Mouse (Mus musculus): ENCODE data around the gene Bnip3. TPM values are rescaled to one million over a fixed set of nuclear protein-coding genes. Genes with fewer than 3 reads are reported as not detected.

Bnip3 gene
- polyA plus RNA-seq, 1 experiment: 69.2 TPM

DNA sequence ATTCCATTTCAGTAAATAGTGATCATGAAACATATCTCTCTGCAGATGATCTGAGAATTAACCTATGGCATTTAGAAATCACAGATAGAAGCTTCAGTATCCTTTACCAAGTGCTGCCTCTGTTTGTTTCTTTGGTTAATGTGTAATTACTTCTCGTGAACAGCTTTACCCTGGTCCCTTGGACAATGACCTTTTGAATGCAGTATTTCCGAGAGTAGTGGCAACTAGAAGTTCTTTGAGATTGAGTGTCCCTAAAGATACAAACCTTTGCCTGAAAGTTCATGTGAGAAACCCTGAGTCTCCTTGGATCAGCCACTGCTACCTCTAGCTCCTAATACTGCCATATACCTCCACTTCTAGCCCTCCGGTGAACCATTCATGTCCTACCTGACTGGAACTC is 36.4 kb downstream of the Bnip3 start:
- H3K27ac ChIP-seq (ENCODE audit: insufficient read depth, low read depth, low read length): peak overlapping the region; percentile 11
- peak; percentile 82 for DNase-seq
- peaks cover 8% of the 10 kb centered on the region; the same call in 1 of the 2 replicates for H3K4me1 ChIP-seq (ENCODE audit: control insufficient read depth, insufficient read depth, low read length)
- H3K4me3 ChIP-seq (ENCODE audit: insufficient read depth, low read depth, low read length): no peak overlapping the region
- peaks cover 4% of the 10 kb centered on the region for H3K36me3 ChIP-seq (ENCODE audit: control insufficient read depth, insufficient read depth, low read length)
- 55% methylated on average over 3 of the region's 3 CpGs for WGBS
- no peaks in the 10 kb centered on the region for H3K27me3 ChIP-seq (replicated peaks; ENCODE audit: control insufficient read depth, insufficient read depth, low read length)
- TF ChIP-seq POLR2A (IDR thresholded peaks at IDR 0.05; ENCODE audit: low read depth, low read length) (no peak), CTCF (conservative IDR thresholded peaks at IDR 0.05; ENCODE audit: insufficient read depth, insufficient read length, low read depth, low read length) (no peak)

DNA sequence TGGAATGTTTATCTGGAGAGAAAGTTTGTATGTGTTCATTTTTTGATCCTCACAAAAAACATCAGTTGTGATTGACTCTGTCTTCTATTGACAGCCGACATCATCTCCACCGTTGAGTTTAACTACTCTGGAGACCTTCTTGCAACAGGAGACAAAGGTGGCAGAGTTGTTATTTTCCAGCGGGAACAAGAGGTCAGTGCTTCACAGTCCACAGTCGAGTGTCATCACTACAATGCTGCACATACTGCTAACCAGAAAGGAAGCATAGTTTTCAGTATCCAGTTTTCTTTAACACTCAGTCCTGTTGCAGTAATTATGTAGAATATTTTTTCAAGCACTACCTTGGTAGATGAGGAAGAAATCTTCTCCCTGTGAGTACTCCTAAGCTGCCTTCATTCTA is 41.0 kb downstream of the Bnip3 start:
- no peak for DNase-seq
- WGBS: 72% methylated on average over 4 of the region's 4 CpGs
- H3K4me3 ChIP-seq (ENCODE audit: insufficient read depth, low read depth, low read length): no peak overlapping the region
- H3K36me3 ChIP-seq (ENCODE audit: control insufficient read depth, insufficient read depth, low read length): no peaks in the 10 kb centered on the region; the same call in none of the 2 replicates
- H3K4me1 ChIP-seq (ENCODE audit: control insufficient read depth, insufficient read depth, low read length): peaks cover 11% of the 10 kb centered on the region; the same call in 1 of the 2 replicates
- no peak overlapping the region for H3K27ac ChIP-seq (ENCODE audit: insufficient read depth, low read depth, low read length)
- no peak for TF ChIP-seq CTCF (conservative IDR thresholded peaks at IDR 0.05; ENCODE audit: insufficient read depth, insufficient read length, low read depth, low read length)
- TF ChIP-seq POLR2A (IDR thresholded peaks at IDR 0.05; ENCODE audit: low read depth, low read length): no peak
- no peaks in the 10 kb centered on the region for H3K27me3 ChIP-seq (replicated peaks; ENCODE audit: control insufficient read depth, insufficient read depth, low read length)

DNA sequence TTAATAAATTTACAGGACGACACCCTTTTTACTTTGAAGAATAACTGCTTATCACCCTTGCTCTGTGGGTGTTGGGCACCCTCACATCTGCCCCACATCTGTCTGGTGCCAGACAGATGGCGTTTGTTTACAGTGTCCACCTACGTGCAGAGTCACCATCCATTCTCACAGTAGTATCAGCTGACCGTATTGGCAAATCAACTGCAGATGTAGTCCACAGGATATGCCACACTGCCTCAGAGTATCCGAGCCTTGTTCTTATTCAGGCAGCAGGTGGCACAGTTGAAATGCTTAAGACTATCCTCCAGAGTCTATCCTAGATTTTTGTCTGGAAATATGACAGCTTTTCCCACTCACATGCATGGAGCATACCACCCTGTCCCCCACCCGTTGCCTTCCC is 42.0 kb downstream of the Bnip3 start:
- peaks cover 5% of the 10 kb centered on the region; the same call in 1 of the 2 replicates for H3K4me1 ChIP-seq (ENCODE audit: control insufficient read depth, insufficient read depth, low read length)
- no peak for DNase-seq
- H3K27ac ChIP-seq (ENCODE audit: insufficient read depth, low read depth, low read length): no peak overlapping the region
- WGBS: 68% methylated on average over 6 of the region's 6 CpGs
- no peak for TF ChIP-seq POLR2A (IDR thresholded peaks at IDR 0.05; ENCODE audit: low read depth, low read length)
- TF ChIP-seq CTCF (conservative IDR thresholded peaks at IDR 0.05; ENCODE audit: insufficient read depth, insufficient read length, low read depth, low read length): no peak; the same call in 1 of the 2 replicates
- no peaks in the 10 kb centered on the region for H3K27me3 ChIP-seq (replicated peaks; ENCODE audit: control insufficient read depth, insufficient read depth, low read length)
- no peaks in the 10 kb centered on the region; the same call in none of the 2 replicates for H3K36me3 ChIP-seq (ENCODE audit: control insufficient read depth, insufficient read depth, low read length)
- H3K4me3 ChIP-seq (ENCODE audit: insufficient read depth, low read depth, low read length): no peak overlapping the region

DNA sequence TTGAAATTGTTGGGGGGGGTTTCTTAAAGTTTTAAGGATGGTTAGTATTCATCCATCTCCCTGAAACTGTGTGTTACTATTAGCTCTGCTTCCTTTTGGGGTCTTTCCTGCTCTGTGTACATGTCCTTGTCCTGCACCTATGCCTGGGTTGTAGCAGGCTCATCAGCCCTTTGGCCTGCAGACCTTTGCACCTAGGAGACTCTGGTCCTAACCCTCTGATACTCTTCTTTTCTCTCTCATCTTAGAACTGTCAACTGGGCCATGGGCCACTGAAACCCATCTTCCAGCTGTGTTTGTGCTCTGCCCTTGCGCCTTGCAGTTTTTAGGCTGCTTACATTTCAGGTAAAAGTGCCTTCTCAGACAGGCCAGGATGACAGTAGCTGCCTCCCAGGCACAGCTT is 44.5 kb downstream of the Bnip3 start:
- peak; percentile 28 for DNase-seq
- no peak for TF ChIP-seq POLR2A (IDR thresholded peaks at IDR 0.05; ENCODE audit: low read depth, low read length)
- no peak for TF ChIP-seq CTCF (conservative IDR thresholded peaks at IDR 0.05; ENCODE audit: insufficient read depth, insufficient read length, low read depth, low read length)
- no peaks in the 10 kb centered on the region for H3K36me3 ChIP-seq (ENCODE audit: control insufficient read depth, insufficient read depth, low read length)
- H3K4me3 ChIP-seq (ENCODE audit: insufficient read depth, low read depth, low read length): no peak overlapping the region
- no peaks in the 10 kb centered on the region for H3K27me3 ChIP-seq (replicated peaks; ENCODE audit: control insufficient read depth, insufficient read depth, low read length)
- peaks cover 4% of the 10 kb centered on the region; the same call in 1 of the 2 replicates for H3K4me1 ChIP-seq (ENCODE audit: control insufficient read depth, insufficient read depth, low read length)
- 97% methylated on average over 1 of the region's 1 CpGs for WGBS
- H3K27ac ChIP-seq (ENCODE audit: insufficient read depth, low read depth, low read length): no peak overlapping the region

DNA sequence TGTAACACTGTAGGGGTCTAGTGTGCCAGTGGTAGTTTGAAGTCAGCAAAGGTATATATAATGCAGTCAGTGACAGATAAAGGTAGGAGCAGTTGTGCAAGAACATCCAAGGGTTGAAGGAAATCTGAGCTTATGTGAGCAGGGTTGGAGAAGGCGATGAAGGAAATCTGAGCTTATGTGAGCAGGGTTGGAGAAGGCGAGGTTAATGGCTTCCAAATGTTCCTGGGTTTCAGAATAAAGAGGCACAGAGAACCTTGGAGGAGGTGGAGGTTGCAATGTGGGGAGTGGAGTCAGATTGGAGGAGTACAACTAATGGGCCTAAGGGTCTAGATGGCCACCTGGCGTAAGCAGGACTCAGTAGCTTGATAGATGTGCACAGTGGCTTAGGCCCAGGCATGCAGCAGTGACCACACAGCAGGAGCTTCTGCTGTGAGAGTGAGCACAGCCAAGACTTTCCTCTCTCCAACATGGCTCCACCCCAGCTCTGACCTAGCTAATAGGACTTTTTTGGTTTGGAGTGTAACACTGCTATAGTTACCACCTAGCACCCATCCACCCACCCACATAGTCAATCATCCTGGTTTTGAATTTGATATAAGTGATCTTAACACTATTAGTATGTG is 45.3 kb downstream of the Bnip3 start:
- Histone ChIP-seq H3K36me3 (ENCODE audit: control insufficient read depth, insufficient read depth, low read length) (no peaks in the 10 kb centered on the region), H3K27ac (ENCODE audit: insufficient read depth, low read depth, low read length) (no peak overlapping the region), H3K27me3 (replicated peaks; ENCODE audit: control insufficient read depth, insufficient read depth, low read length) (no peaks in the 10 kb centered on the region), H3K4me3 (ENCODE audit: insufficient read depth, low read depth, low read length) (no peak overlapping the region), H3K4me1 (ENCODE audit: control insufficient read depth, insufficient read depth, low read length) (peaks cover 4% of the 10 kb centered on the region; the same call in 1 of the 2 replicates)
- DNase-seq: no peak
- TF ChIP-seq CTCF (conservative IDR thresholded peaks at IDR 0.05; ENCODE audit: insufficient read depth, insufficient read length, low read depth, low read length): no peak
- no peak for TF ChIP-seq POLR2A (IDR thresholded peaks at IDR 0.05; ENCODE audit: low read depth, low read length)
- 94% methylated on average over 3 of the region's 3 CpGs for WGBS

DNA sequence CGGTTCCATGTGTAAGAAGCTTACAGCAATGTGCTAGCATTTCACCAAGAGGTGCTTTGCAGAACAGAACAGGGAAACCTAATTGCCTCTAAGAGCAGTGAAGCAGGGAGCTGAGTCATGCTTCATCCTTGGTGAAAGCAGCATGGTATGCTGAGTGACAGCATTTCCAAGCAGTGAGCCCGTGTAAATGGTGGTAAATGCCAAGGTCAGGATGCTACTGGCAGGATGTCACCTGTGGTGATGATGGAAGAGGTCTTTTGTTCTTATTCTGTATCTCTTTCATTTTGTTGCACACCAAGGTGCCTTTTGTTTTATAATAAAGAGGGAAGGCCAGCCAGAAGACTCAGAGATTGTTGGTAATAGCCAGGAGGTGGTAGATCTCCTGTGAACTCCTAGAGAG is 52.6 kb downstream of the Bnip3 start:
- no peak for DNase-seq
- no peak overlapping the region for H3K4me3 ChIP-seq (ENCODE audit: insufficient read depth, low read depth, low read length)
- WGBS: 41% methylated on average over 2 of the region's 2 CpGs
- no peaks in the 10 kb centered on the region for H3K36me3 ChIP-seq (ENCODE audit: control insufficient read depth, insufficient read depth, low read length)
- TF ChIP-seq CTCF (conservative IDR thresholded peaks at IDR 0.05; ENCODE audit: insufficient read depth, insufficient read length, low read depth, low read length) (no peak), POLR2A (IDR thresholded peaks at IDR 0.05; ENCODE audit: low read depth, low read length) (no peak)
- peaks cover 14% of the 10 kb centered on the region for H3K4me1 ChIP-seq (ENCODE audit: control insufficient read depth, insufficient read depth, low read length)
- H3K27me3 ChIP-seq (replicated peaks; ENCODE audit: control insufficient read depth, insufficient read depth, low read length): no peaks in the 10 kb centered on the region
- no peak overlapping the region for H3K27ac ChIP-seq (ENCODE audit: insufficient read depth, low read depth, low read length)

DNA sequence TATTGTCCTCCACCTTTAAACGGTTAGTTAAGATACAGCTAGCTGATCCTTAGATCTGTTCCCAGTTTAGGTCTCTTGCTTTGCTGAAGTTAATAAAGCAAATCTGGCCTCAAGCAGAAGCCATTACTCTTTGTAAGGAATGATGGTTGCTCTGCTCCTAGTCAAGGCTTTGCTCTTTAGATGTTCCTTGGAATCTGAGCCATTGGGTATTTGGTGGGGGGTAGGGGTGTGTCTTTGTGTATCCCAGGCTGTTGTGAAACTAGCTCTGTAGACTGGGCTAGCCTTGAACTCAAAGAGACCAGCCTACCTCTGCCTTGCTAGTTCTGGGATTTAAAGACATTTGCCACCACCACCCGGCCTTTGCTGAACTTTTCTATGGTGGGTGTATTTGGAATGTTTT is 55.1 kb downstream of the Bnip3 start:
- no peak overlapping the region for H3K4me3 ChIP-seq (ENCODE audit: insufficient read depth, low read depth, low read length)
- H3K27ac ChIP-seq (ENCODE audit: insufficient read depth, low read depth, low read length): no peak overlapping the region
- no peak for TF ChIP-seq CTCF (conservative IDR thresholded peaks at IDR 0.05; ENCODE audit: insufficient read depth, insufficient read length, low read depth, low read length)
- TF ChIP-seq POLR2A (IDR thresholded peaks at IDR 0.05; ENCODE audit: low read depth, low read length): no peak
- no peaks in the 10 kb centered on the region for H3K36me3 ChIP-seq (ENCODE audit: control insufficient read depth, insufficient read depth, low read length)
- WGBS: 84% methylated on average over 2 of the region's 2 CpGs
- H3K27me3 ChIP-seq (replicated peaks; ENCODE audit: control insufficient read depth, insufficient read depth, low read length): no peaks in the 10 kb centered on the region
- no peak for DNase-seq
- H3K4me1 ChIP-seq (ENCODE audit: control insufficient read depth, insufficient read depth, low read length): peaks cover 14% of the 10 kb centered on the region
